Mouse (Mus musculus): ENCODE measurements around the gene 1700102P08Rik. TPM values are rescaled to one million over a fixed set of nuclear protein-coding genes. Genes with fewer than 3 reads are reported as not detected.

The 1700102P08Rik gene
- polyA plus RNA-seq, 1 experiment from 2014 or later = 2.2 TPM

DNA sequence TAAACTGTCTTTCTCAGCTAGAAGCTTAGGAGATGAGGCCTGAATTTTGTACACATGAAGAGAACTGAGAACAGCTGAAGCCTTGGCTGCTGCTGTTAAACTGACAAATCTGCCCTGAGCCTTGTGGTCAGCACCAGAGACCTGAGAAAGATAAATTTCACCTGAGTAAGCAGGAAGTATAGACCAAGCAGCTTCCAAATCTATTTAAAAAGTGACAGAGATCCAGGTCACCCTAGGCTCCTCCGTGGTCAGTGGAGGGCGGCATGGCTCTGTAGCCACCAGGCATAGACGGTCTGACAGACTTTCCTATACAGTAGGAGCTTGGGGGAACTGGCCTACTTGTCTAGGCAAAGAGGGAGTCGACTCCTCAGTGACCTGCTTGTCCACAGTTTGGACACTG, 5.8 kb upstream of the 1700102P08Rik start:
- no peaks in the 10 kb centered on the region for H3K27me3 ChIP-seq
- H3K27ac ChIP-seq (replicated peaks) = no peak overlapping the region
- H3K4me3 ChIP-seq = no peak overlapping the region
- H3K4me1 ChIP-seq (replicated peaks) = no peaks in the 10 kb centered on the region
- WGBS = 87% methylated on average over 4 of the region's 4 CpGs
- H3K4me2 ChIP-seq = no peak overlapping the region
- ATAC-seq (ENCODE audit: low read depth) = no peak
- H3K9ac ChIP-seq = no peak overlapping the region
- no peaks in the 10 kb centered on the region for H3K9me3 ChIP-seq
- H3K36me3 ChIP-seq = peaks cover 97% of the 10 kb centered on the region

- peaks cover 97% of the 10 kb centered on the region for H3K36me3 ChIP-seq
- H3K4me1 ChIP-seq (replicated peaks) = no peaks in the 10 kb centered on the region
- H3K4me2 ChIP-seq = no peak overlapping the region
- H3K9ac ChIP-seq = no peak overlapping the region
- no peaks in the 10 kb centered on the region for H3K27me3 ChIP-seq
- WGBS = 94% methylated on average over 10 of the region's 10 CpGs
- H3K4me3 ChIP-seq = no peak overlapping the region
- no peak for ATAC-seq (ENCODE audit: low read depth)
- H3K27ac ChIP-seq (replicated peaks) = no peak overlapping the region
- H3K9me3 ChIP-seq = no peaks in the 10 kb centered on the region
Measured at GRCm38 (mm10) chr9:108388601-108389000, 4.0 kb upstream of the 1700102P08Rik start.

- 82% methylated on average over 6 of the region's 6 CpGs for WGBS
- peaks cover 97% of the 10 kb centered on the region for H3K36me3 ChIP-seq
Measured at GRCm38 (mm10) chr9:108389220-108389619, 3.4 kb upstream of the 1700102P08Rik start.

GRCm38 (mm10) chr9:108394191-108394590, 1.6 kb downstream of the 1700102P08Rik start:
- no peak overlapping the region for H3K9ac ChIP-seq
- no peaks in the 10 kb centered on the region for H3K27me3 ChIP-seq
- H3K9me3 ChIP-seq = no peaks in the 10 kb centered on the region
- ATAC-seq (ENCODE audit: low read depth) = no peak
- no peak overlapping the region for H3K27ac ChIP-seq (replicated peaks)
- WGBS = 96% methylated on average over 6 of the region's 6 CpGs
- H3K36me3 ChIP-seq = peaks cover 61% of the 10 kb centered on the region
- no peaks in the 10 kb centered on the region for H3K4me1 ChIP-seq (replicated peaks)
- no peak overlapping the region for H3K4me2 ChIP-seq
- H3K4me3 ChIP-seq = no peak overlapping the region

More at GRCm38 (mm10) chr9:108389220-108389619, 3.4 kb upstream of the 1700102P08Rik start:
- Histone ChIP-seq H3K4me1 (replicated peaks) (no peaks in the 10 kb centered on the region), H3K27me3 (no peaks in the 10 kb centered on the region), H3K27ac (replicated peaks) (no peak overlapping the region), H3K4me2 (no peak overlapping the region), H3K9me3 (no peaks in the 10 kb centered on the region), H3K4me3 (no peak overlapping the region), H3K9ac (no peak overlapping the region)
- no peak for ATAC-seq (ENCODE audit: low read depth)

DNA sequence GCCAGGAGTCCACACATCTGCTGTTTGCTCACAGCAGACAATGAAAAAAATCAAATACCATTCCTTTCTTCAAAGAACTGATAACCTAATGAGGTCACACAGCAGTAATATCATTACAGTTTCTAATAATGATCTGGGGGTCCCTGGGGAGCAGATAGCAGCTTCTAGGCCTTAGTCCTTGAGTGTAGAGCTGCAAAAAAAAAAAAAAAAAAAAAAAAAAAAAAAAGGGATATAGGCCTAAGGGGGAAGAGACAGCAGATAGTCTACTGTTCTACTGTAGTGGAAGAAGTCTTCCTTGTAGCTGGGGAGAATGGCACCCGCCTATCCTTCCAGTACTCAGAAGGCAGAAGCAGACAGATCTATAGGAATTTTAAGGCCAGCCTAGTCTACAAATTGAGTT, 2.8 kb downstream of the 1700102P08Rik start:
- Histone ChIP-seq H3K36me3 (peaks cover 49% of the 10 kb centered on the region), H3K4me3 (no peak overlapping the region), H3K4me1 (replicated peaks) (no peaks in the 10 kb centered on the region), H3K9ac (no peak overlapping the region), H3K4me2 (no peak overlapping the region), H3K27me3 (no peaks in the 10 kb centered on the region), H3K27ac (replicated peaks) (no peak overlapping the region), H3K9me3 (no peaks in the 10 kb centered on the region)
- 92% methylated on average over 1 of the region's 1 CpGs for WGBS
- no peak for ATAC-seq (ENCODE audit: low read depth)

DNA sequence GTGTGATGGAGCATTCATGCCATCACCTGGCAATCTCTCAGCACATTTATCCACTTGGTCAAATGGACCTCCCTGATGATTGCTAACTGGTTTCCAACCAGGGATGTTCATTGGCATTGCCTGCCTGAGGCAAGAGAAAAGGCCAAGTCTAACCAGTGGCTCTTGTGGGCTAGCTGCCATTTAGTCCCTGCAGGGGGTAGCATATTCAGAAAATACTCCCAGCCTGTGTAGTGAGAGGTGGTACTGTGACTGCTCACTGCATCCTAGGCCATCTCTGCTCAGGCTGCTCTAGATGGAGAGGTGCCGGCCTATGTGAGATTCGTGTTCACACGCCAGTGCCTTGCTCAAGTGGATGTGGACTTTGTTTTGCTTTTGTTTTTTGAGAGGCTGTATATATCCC, 5.7 kb downstream of the 1700102P08Rik start:
- WGBS = 93% methylated on average over 3 of the region's 3 CpGs
- peaks cover 8% of the 10 kb centered on the region; the same call in 1 of the 2 replicates for H3K4me1 ChIP-seq (replicated peaks)
- H3K9ac ChIP-seq = no peak overlapping the region
- no peak for ATAC-seq (ENCODE audit: low read depth)
- peaks cover 20% of the 10 kb centered on the region for H3K36me3 ChIP-seq
- no peak overlapping the region for H3K4me2 ChIP-seq
- no peak overlapping the region for H3K4me3 ChIP-seq
- no peak overlapping the region for H3K27ac ChIP-seq (replicated peaks)
- H3K9me3 ChIP-seq = no peaks in the 10 kb centered on the region
- no peaks in the 10 kb centered on the region for H3K27me3 ChIP-seq

- Histone ChIP-seq H3K4me1 (replicated peaks) (peaks cover 8% of the 10 kb centered on the region; the same call in 1 of the 2 replicates), H3K4me3 (no peak overlapping the region), H3K36me3 (no peaks in the 10 kb centered on the region; the same call in 1 of the 2 replicates), H3K27me3 (no peaks in the 10 kb centered on the region), H3K9ac (no peak overlapping the region), H3K9me3 (no peaks in the 10 kb centered on the region), H3K27ac (replicated peaks) (no peak overlapping the region), H3K4me2 (no peak overlapping the region)
- WGBS = 49% methylated on average over 7 of the region's 7 CpGs
- ATAC-seq (ENCODE audit: low read depth) = no peak
Measured at GRCm38 (mm10) chr9:108401186-108401960, 8.8 kb downstream of the 1700102P08Rik start.

- H3K4me3 ChIP-seq = no peak overlapping the region
- 83% methylated on average over 4 of the region's 4 CpGs for WGBS
- ATAC-seq (ENCODE audit: low read depth) = no peak
- no peak overlapping the region for H3K27ac ChIP-seq (replicated peaks)
- H3K4me1 ChIP-seq (replicated peaks) = peaks cover 8% of the 10 kb centered on the region; the same call in 1 of the 2 replicates
- no peaks in the 10 kb centered on the region for H3K36me3 ChIP-seq
- no peaks in the 10 kb centered on the region for H3K27me3 ChIP-seq
- no peak overlapping the region for H3K4me2 ChIP-seq
- H3K9me3 ChIP-seq = no peaks in the 10 kb centered on the region
- H3K9ac ChIP-seq = no peak overlapping the region
Measured at GRCm38 (mm10) chr9:108403081-108403480, 10.5 kb downstream of the 1700102P08Rik start.

- Histone ChIP-seq H3K27me3 (no peaks in the 10 kb centered on the region), H3K27ac (replicated peaks) (no peak overlapping the region), H3K9ac (no peak overlapping the region), H3K4me1 (replicated peaks) (peaks cover 8% of the 10 kb centered on the region; the same call in 1 of the 2 replicates), H3K9me3 (no peaks in the 10 kb centered on the region), H3K36me3 (no peaks in the 10 kb centered on the region), H3K4me3 (no peak overlapping the region), H3K4me2 (no peak overlapping the region)
- WGBS = 83% methylated on average over 8 of the region's 8 CpGs
- ATAC-seq (ENCODE audit: low read depth) = no peak
Measured at GRCm38 (mm10) chr9:108404451-108404850, 11.8 kb downstream of the 1700102P08Rik start.

DNA sequence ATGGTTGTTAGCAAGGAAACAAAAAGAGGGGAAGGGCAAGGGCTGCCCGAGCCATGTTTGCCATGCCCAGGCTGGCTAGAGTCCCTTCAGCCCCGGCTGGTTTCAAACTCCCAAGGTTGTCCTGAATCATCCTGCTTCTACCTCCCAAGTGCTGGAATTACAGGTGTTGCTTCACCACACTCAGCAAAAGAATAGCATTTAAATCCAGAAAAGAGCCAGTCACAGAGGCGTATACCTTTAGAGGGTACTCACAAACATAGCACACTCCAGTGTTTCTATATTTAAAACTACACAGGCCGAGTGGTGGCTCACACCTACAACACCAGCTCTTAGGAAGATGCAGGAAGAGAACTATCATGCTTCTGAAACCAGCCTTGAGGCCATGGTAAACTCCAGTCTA, 16.9 kb downstream of the 1700102P08Rik start:
- no peak overlapping the region for H3K4me3 ChIP-seq
- H3K27me3 ChIP-seq = no peaks in the 10 kb centered on the region
- H3K4me2 ChIP-seq = no peak overlapping the region
- H3K9me3 ChIP-seq = no peaks in the 10 kb centered on the region
- H3K27ac ChIP-seq (replicated peaks) = no peak overlapping the region
- H3K36me3 ChIP-seq = no peaks in the 10 kb centered on the region
- WGBS = 91% methylated on average over 4 of the region's 4 CpGs
- H3K4me1 ChIP-seq (replicated peaks) = no peaks in the 10 kb centered on the region
- ATAC-seq (ENCODE audit: low read depth) = no peak
- H3K9ac ChIP-seq = no peak overlapping the region

DNA sequence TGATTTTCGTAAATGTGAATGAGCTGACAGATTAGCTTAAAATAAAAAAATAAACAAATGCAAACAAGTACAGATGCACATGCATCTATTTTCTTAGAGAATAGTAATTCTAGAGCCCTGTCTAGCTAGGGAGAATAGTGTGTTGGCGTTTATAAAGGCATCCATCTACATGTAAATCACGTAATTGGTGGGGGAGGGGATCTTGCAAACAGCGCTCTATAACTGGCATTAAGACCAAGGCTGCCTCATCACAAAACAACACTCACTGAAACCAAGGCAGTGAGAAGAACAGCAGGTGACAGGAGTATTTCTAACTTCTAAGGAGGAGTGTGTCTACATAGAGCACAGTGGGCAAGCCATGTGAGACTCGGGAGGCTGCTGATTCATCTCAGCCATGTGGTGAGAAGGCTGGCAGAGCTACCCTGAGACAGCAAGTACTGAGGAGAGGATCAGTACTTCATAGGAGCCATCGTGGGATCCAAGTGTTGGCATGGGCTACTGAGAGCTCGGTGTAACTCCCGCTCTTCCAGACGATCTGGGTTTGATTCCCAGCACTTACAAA, 18.9 kb downstream of the 1700102P08Rik start:
- H3K27ac ChIP-seq (replicated peaks) = no peak overlapping the region
- no peaks in the 10 kb centered on the region for H3K4me1 ChIP-seq (replicated peaks)
- no peak overlapping the region for H3K9ac ChIP-seq
- no peak overlapping the region for H3K4me3 ChIP-seq
- no peaks in the 10 kb centered on the region for H3K36me3 ChIP-seq
- no peaks in the 10 kb centered on the region for H3K27me3 ChIP-seq
- no peak overlapping the region for H3K4me2 ChIP-seq
- WGBS = 69% methylated on average over 9 of the region's 9 CpGs
- no peaks in the 10 kb centered on the region for H3K9me3 ChIP-seq
- ATAC-seq (ENCODE audit: low read depth) = no peak

- H3K36me3 ChIP-seq = no peaks in the 10 kb centered on the region
- no peaks in the 10 kb centered on the region for H3K4me1 ChIP-seq (replicated peaks)
- no peaks in the 10 kb centered on the region for H3K27me3 ChIP-seq
- no peak overlapping the region for H3K9ac ChIP-seq
- no peak overlapping the region for H3K4me3 ChIP-seq
- H3K9me3 ChIP-seq = no peaks in the 10 kb centered on the region
- H3K27ac ChIP-seq (replicated peaks) = no peak overlapping the region
- 76% methylated on average over 1 of the region's 1 CpGs for WGBS
- H3K4me2 ChIP-seq = no peak overlapping the region
- ATAC-seq (ENCODE audit: low read depth) = no peak
Measured at GRCm38 (mm10) chr9:108412221-108412620, 19.6 kb downstream of the 1700102P08Rik start.

Measured in neural tube, embryonic 13.5 days (tissue).